Mouse (Mus musculus): Measurements from ENCODE around the gene Mettl9. TPM values are rescaled to one million over a fixed set of nuclear protein-coding genes. Genes with fewer than 3 reads are reported as not detected.

The Mettl9 gene
- polyA plus RNA-seq, 1 experiment from 2014 or later: 92.3 TPM

GRCm38 (mm10) chr7:121071276-121071675 lies 37.0 kb downstream of the Mettl9 start:
- 86% methylated on average over 4 of the region's 4 CpGs for WGBS
- Histone ChIP-seq H3K4me1 (ENCODE audit: control insufficient read depth, insufficient read depth, low read length) (peaks cover 20% of the 10 kb centered on the region), H3K9me3 (replicated peaks; ENCODE audit: control insufficient read depth, low read length) (no peaks in the 10 kb centered on the region), H3K36me3 (ENCODE audit: control insufficient read depth, insufficient read depth) (peaks cover 18% of the 10 kb centered on the region), H3K27ac (ENCODE audit: low read length) (no peak overlapping the region), H3K4me2 (ENCODE audit: low read depth, low read length) (no peak overlapping the region), H3K9ac (ENCODE audit: low read length) (no peak overlapping the region), H3K4me3 (ENCODE audit: low read length) (no peak overlapping the region), H3K27me3 (ENCODE audit: control insufficient read depth, insufficient read depth, low read length) (no peaks in the 10 kb centered on the region)
- ATAC-seq (replicated peaks; ENCODE audit: extremely low read depth, insufficient read depth, low FRiP score): no peak

GRCm38 (mm10) chr7:121072506-121072905 lies 38.3 kb downstream of the Mettl9 start:
- Histone ChIP-seq H3K27ac (ENCODE audit: low read length) (no peak overlapping the region), H3K4me3 (ENCODE audit: low read length) (no peak overlapping the region), H3K27me3 (ENCODE audit: control insufficient read depth, insufficient read depth, low read length) (0 out of 2 replicates have a peak, but pooled peaks cover 3% of the 10 kb centered on the region), H3K4me1 (ENCODE audit: control insufficient read depth, insufficient read depth, low read length) (peaks cover 20% of the 10 kb centered on the region), H3K9me3 (replicated peaks; ENCODE audit: control insufficient read depth, low read length) (no peaks in the 10 kb centered on the region), H3K9ac (ENCODE audit: low read length) (no peak overlapping the region), H3K4me2 (ENCODE audit: low read depth, low read length) (no peak overlapping the region), H3K36me3 (ENCODE audit: control insufficient read depth, insufficient read depth) (peaks cover 25% of the 10 kb centered on the region)
- no peak for ATAC-seq (replicated peaks; ENCODE audit: extremely low read depth, insufficient read depth, low FRiP score)
- 70% methylated on average over 5 of the region's 5 CpGs for WGBS

- H3K4me2 ChIP-seq (ENCODE audit: low read depth, low read length): no peak within 1 kb of the TSS
- H3K4me1 ChIP-seq (ENCODE audit: control insufficient read depth, insufficient read depth, low read length): peaks cover 20% of the 10 kb centered on the region
- H3K9ac ChIP-seq (ENCODE audit: low read length): no peak within 1 kb of the TSS
- no peak within 1 kb of the TSS for H3K4me3 ChIP-seq (ENCODE audit: low read length)
- H3K36me3 ChIP-seq (ENCODE audit: control insufficient read depth, insufficient read depth): peaks cover 21% of the 10 kb centered on the region
- H3K27ac ChIP-seq (ENCODE audit: low read length): peak within 1 kb of the TSS; percentile 43
- H3K9me3 ChIP-seq (replicated peaks; ENCODE audit: control insufficient read depth, low read length): no peaks in the 10 kb centered on the region
- no peak for ATAC-seq (replicated peaks; ENCODE audit: extremely low read depth, insufficient read depth, low FRiP score)
- 46% methylated on average over 11 of the region's 11 CpGs for WGBS
- H3K27me3 ChIP-seq (ENCODE audit: control insufficient read depth, insufficient read depth, low read length): 0 out of 2 replicates have a peak, but pooled peaks cover 3% of the 10 kb centered on the region
Observed at GRCm38 (mm10) chr7:121074281-121074680, 40.0 kb downstream of the Mettl9 start, which contains the start of gene Igsf6. TSS of gene Igsf6 (minus strand) at chr7:121074572.

GRCm38 (mm10) chr7:121074801-121075400 lies 40.7 kb downstream of the Mettl9 start:
- H3K4me2 ChIP-seq (ENCODE audit: low read depth, low read length): no peak overlapping the region
- no peak overlapping the region for H3K4me3 ChIP-seq (ENCODE audit: low read length)
- no peaks in the 10 kb centered on the region for H3K9me3 ChIP-seq (replicated peaks; ENCODE audit: control insufficient read depth, low read length)
- peaks cover 21% of the 10 kb centered on the region for H3K36me3 ChIP-seq (ENCODE audit: control insufficient read depth, insufficient read depth)
- peaks cover 20% of the 10 kb centered on the region for H3K4me1 ChIP-seq (ENCODE audit: control insufficient read depth, insufficient read depth, low read length)
- peak; percentile 72 for ATAC-seq (replicated peaks; ENCODE audit: extremely low read depth, insufficient read depth, low FRiP score)
- WGBS: 39% methylated on average over 6 of the region's 6 CpGs
- H3K9ac ChIP-seq (ENCODE audit: low read length): no peak overlapping the region
- H3K27ac ChIP-seq (ENCODE audit: low read length): peak overlapping the region; percentile 43
- 0 out of 2 replicates have a peak, but pooled peaks cover 3% of the 10 kb centered on the region for H3K27me3 ChIP-seq (ENCODE audit: control insufficient read depth, insufficient read depth, low read length)

GRCm38 (mm10) chr7:121075416-121075815 lies 41.2 kb downstream of the Mettl9 start:
- Histone ChIP-seq H3K4me1 (ENCODE audit: control insufficient read depth, insufficient read depth, low read length) (peaks cover 20% of the 10 kb centered on the region), H3K4me3 (ENCODE audit: low read length) (no peak overlapping the region), H3K4me2 (ENCODE audit: low read depth, low read length) (no peak overlapping the region), H3K9me3 (replicated peaks; ENCODE audit: control insufficient read depth, low read length) (peaks cover under 1% of the 10 kb centered on the region; the same call in 1 of the 2 replicates), H3K27ac (ENCODE audit: low read length) (peak overlapping the region; percentile 43), H3K9ac (ENCODE audit: low read length) (no peak overlapping the region), H3K27me3 (ENCODE audit: control insufficient read depth, insufficient read depth, low read length) (0 out of 2 replicates have a peak, but pooled peaks cover 3% of the 10 kb centered on the region), H3K36me3 (ENCODE audit: control insufficient read depth, insufficient read depth) (peaks cover 17% of the 10 kb centered on the region)
- 57% methylated on average over 5 of the region's 5 CpGs for WGBS
- peak; percentile 16; the same call in 1 of the 2 replicates for ATAC-seq (replicated peaks; ENCODE audit: extremely low read depth, insufficient read depth, low FRiP score)

GRCm38 (mm10) chr7:121077311-121077710 lies 43.1 kb downstream of the Mettl9 start:
- Histone ChIP-seq H3K9ac (ENCODE audit: low read length) (no peak overlapping the region), H3K4me2 (ENCODE audit: low read depth, low read length) (no peak overlapping the region), H3K9me3 (replicated peaks; ENCODE audit: control insufficient read depth, low read length) (peaks cover 2% of the 10 kb centered on the region), H3K4me3 (ENCODE audit: low read length) (no peak overlapping the region), H3K36me3 (ENCODE audit: control insufficient read depth, insufficient read depth) (peaks cover 10% of the 10 kb centered on the region; the same call in 1 of the 2 replicates), H3K27me3 (ENCODE audit: control insufficient read depth, insufficient read depth, low read length) (0 out of 2 replicates have a peak, but pooled peaks cover 3% of the 10 kb centered on the region), H3K27ac (ENCODE audit: low read length) (no peak overlapping the region), H3K4me1 (ENCODE audit: control insufficient read depth, insufficient read depth, low read length) (peaks cover 20% of the 10 kb centered on the region)
- WGBS: 87% methylated on average over 6 of the region's 6 CpGs
- no peak for ATAC-seq (replicated peaks; ENCODE audit: extremely low read depth, insufficient read depth, low FRiP score)

GRCm38 (mm10) chr7:121077829-121078228 lies 43.6 kb downstream of the Mettl9 start:
- Histone ChIP-seq H3K9ac (ENCODE audit: low read length) (no peak overlapping the region), H3K27me3 (ENCODE audit: control insufficient read depth, insufficient read depth, low read length) (0 out of 2 replicates have a peak, but pooled peaks cover 3% of the 10 kb centered on the region), H3K4me3 (ENCODE audit: low read length) (no peak overlapping the region), H3K36me3 (ENCODE audit: control insufficient read depth, insufficient read depth) (peaks cover 10% of the 10 kb centered on the region; the same call in 1 of the 2 replicates), H3K27ac (ENCODE audit: low read length) (no peak overlapping the region), H3K4me2 (ENCODE audit: low read depth, low read length) (no peak overlapping the region), H3K9me3 (replicated peaks; ENCODE audit: control insufficient read depth, low read length) (peaks cover 2% of the 10 kb centered on the region), H3K4me1 (ENCODE audit: control insufficient read depth, insufficient read depth, low read length) (peaks cover 20% of the 10 kb centered on the region)
- WGBS: 27% methylated on average over 5 of the region's 5 CpGs
- peak; percentile 57; the same call in 1 of the 2 replicates for ATAC-seq (replicated peaks; ENCODE audit: extremely low read depth, insufficient read depth, low FRiP score)

GRCm38 (mm10) chr7:121081350-121081749 lies 47.1 kb downstream of the Mettl9 start, which contains the start of gene Otoa:
TSS of gene Otoa (plus strand) at chr7:121081650.
- Histone ChIP-seq H3K27me3 (ENCODE audit: control insufficient read depth, insufficient read depth, low read length) (0 out of 2 replicates have a peak, but pooled peaks cover 3% of the 10 kb centered on the region), H3K27ac (ENCODE audit: low read length) (no peak within 1 kb of the TSS), H3K4me1 (ENCODE audit: control insufficient read depth, insufficient read depth, low read length) (peaks cover 12% of the 10 kb centered on the region), H3K4me3 (ENCODE audit: low read length) (no peak within 1 kb of the TSS), H3K9ac (ENCODE audit: low read length) (no peak within 1 kb of the TSS), H3K4me2 (ENCODE audit: low read depth, low read length) (no peak within 1 kb of the TSS), H3K9me3 (replicated peaks; ENCODE audit: control insufficient read depth, low read length) (peaks cover 2% of the 10 kb centered on the region), H3K36me3 (ENCODE audit: control insufficient read depth, insufficient read depth) (peaks cover 10% of the 10 kb centered on the region; the same call in 1 of the 2 replicates)
- ATAC-seq (replicated peaks; ENCODE audit: extremely low read depth, insufficient read depth, low FRiP score): no peak
- 85% methylated on average over 4 of the region's 4 CpGs for WGBS

- Histone ChIP-seq H3K4me3 (ENCODE audit: low read length) (no peak overlapping the region), H3K36me3 (ENCODE audit: control insufficient read depth, insufficient read depth) (peaks cover 9% of the 10 kb centered on the region; the same call in 1 of the 2 replicates), H3K27me3 (ENCODE audit: control insufficient read depth, insufficient read depth, low read length) (0 out of 2 replicates have a peak, but pooled peaks cover 3% of the 10 kb centered on the region), H3K9ac (ENCODE audit: low read length) (no peak overlapping the region), H3K9me3 (replicated peaks; ENCODE audit: control insufficient read depth, low read length) (peaks cover 2% of the 10 kb centered on the region), H3K4me2 (ENCODE audit: low read depth, low read length) (no peak overlapping the region), H3K27ac (ENCODE audit: low read length) (no peak overlapping the region), H3K4me1 (ENCODE audit: control insufficient read depth, insufficient read depth, low read length) (peaks cover 12% of the 10 kb centered on the region)
- no peak for ATAC-seq (replicated peaks; ENCODE audit: extremely low read depth, insufficient read depth, low FRiP score)
- 70% methylated on average over 2 of the region's 2 CpGs for WGBS
Observed at GRCm38 (mm10) chr7:121081816-121082215, 47.6 kb downstream of the Mettl9 start.
